Mouse (Mus musculus): ENCODE data around the gene Vipas39. TPM values are rescaled to one million over a fixed set of nuclear protein-coding genes. Genes with fewer than 3 reads are reported as not detected.
"Not testable (repeated sequence)": the region's sequence is repeated elsewhere in the genome, so short reads cannot be mapped to it uniquely, and the experiment has no call there.

Gene Vipas39
- total RNA-seq, 1 experiment from 2014 or later: 50.5 TPM

DNA sequence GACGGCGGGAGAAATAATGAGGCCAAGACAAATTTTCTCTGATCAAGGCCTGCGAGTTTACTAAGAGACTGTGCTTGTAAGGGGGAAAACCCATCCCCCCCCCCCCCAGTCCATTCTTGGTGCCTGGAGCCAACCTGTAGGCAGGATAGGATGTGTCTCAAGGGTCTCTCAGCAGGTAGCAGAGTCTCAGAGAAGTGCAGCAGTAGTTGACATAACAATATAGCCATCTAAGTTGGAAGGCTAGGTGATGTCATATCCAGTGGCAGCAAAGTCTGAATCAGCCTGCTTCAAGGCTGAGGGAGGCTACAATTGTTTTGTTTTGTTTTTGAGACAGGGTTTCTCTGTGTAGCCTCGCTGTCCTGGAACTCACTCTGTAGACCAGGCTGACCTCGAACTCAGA lies 60.3 kb downstream of the Vipas39 start:
- not testable (repeated sequence) for ATAC-seq (ENCODE audit: extremely low read depth, insufficient number of reproducible peaks, low FRiP score, poor library complexity, severe bottlenecking)

DNA sequence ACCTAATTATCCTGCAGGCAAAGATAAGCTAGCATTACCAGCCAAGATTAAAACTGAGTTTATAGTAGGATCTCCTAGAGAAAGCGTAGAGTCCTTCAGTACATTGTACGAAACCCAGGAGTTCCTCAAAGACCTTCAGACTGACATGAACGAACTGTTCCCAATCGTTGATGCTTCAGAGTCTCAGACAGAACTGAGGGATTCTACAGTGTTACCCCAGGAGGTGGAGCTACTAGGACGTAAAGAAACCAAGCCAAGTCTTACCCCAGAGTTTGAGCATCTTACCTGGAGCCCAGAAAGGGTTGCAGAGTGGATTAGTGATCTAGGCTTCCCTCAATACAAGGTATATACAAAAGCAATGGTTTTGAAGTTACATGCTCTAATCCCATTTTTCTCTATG lies 64.4 kb downstream of the Vipas39 start:
- no peak for ATAC-seq (ENCODE audit: extremely low read depth, insufficient number of reproducible peaks, low FRiP score, poor library complexity, severe bottlenecking)

DNA sequence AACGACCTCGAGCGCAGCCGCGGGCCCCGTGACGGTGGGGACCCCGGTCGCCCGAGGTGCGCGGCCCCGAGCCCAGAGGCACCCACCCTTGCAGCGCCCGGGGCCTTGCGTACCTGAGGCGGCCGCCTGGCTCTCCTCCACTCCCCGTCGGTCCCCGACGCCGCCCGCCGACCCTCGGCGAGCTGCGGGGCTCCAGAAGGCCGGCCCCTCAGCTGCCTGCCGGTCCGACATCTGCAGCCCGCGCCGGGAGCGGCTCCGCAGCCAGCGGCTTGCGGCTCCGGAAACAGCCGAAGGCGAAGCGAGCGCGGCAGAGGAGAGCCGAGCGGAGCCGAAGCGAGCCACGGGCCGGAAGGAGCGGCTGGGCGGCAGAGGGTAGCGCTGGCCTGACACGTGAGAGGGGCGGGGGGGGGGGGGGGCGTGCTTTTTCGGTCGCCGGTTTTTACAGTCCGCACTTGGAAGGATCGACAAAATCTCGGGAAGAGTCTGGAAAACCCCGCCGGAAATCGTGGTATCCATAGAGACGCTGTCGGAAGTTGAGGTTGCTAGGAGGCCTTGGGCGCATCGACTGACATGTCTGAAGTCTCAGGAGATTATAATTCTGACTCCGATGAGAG lies 66.0 kb downstream of the Vipas39 start, which contains the start of gene Tmed8:
Tmed8 (minus strand) TSS at position 482 of the 614 bp plus-strand sequence.
- ATAC-seq (ENCODE audit: extremely low read depth, insufficient number of reproducible peaks, low FRiP score, poor library complexity, severe bottlenecking): peak; percentile 83

DNA sequence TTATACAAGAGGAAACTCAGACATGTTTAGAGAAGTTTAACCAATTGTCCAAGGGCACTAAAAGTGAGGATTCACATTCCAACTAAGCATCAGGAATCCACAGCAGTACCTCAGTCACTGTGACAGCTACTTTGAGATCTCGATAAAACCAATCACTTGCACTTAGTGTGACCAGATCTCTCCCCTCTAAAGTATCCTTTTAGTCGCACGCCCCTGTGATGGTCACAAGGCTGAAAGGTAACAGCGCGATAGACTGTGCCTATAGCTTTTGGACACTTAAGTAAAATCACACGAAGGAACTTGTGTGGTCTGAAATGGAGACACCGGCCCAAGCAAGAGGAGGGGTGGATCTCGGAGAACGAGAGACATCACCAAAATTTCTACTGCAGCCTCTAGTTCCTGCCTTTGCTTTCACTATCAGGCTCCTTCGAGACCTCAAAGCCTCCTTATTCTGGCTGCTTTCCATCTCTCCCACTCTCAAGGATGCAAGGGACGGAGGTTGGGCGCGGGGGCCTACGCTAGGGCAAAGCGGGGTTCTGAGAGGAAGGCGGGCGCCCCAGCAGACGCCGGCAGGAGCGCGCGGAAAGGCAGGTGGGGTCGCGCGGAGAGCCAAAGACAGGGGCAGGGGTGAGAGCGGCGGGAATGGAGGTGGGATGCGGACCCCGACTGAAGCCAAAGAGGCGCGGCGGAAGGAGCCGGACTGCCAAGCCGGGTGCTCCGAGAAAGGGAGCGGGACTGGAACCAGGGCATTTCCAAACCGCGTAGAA lies 66.7 kb downstream of the Vipas39 start, which contains the start of gene Samd15:
Samd15 (plus strand) TSS at position 518 of the 767 bp plus-strand sequence.
- ATAC-seq (ENCODE audit: extremely low read depth, insufficient number of reproducible peaks, low FRiP score, poor library complexity, severe bottlenecking): 0 out of 2 replicates have a peak, but pooled peaks have one; percentile 13

DNA sequence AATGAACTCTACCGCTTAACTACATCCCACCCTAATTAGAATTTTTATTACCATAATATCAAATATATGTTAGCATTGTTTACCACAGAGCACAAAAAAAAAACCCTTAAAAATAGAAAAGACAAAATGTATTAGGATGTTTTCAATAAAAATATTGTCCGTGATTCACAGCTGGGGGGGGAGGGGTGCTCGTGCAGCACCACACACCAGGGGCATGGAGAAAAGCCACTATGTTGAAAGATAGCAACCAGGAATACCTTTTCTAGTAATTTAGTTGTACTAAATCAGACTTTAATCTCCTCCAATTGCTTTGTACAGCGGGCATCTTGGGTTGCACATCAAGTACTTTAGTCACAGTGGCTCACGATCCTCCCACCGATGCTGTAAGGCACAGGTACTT lies 67.3 kb downstream of the Vipas39 start:
- no peak for ATAC-seq (ENCODE audit: extremely low read depth, insufficient number of reproducible peaks, low FRiP score, poor library complexity, severe bottlenecking)

DNA sequence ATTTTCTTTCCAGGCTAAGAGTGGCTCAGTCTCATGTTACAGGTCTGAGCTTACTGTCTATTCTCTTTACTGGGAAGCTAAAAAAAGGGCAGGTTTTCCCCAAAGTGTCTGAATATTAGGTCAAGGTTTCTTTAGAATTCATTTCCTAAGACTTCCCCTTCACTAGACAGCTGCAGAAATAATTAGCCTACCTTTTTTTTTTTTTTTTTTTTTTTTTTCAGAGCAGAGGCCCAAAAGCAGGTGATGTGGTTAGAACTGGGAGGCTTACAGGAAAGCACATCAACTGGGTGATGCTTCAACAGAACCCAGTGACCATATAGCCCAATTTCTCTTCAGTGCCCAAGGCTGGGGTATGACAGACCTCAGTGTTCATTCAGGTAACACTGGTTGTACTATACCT lies 69.7 kb downstream of the Vipas39 start:
- ATAC-seq (ENCODE audit: extremely low read depth, insufficient number of reproducible peaks, low FRiP score, poor library complexity, severe bottlenecking): no peak

DNA sequence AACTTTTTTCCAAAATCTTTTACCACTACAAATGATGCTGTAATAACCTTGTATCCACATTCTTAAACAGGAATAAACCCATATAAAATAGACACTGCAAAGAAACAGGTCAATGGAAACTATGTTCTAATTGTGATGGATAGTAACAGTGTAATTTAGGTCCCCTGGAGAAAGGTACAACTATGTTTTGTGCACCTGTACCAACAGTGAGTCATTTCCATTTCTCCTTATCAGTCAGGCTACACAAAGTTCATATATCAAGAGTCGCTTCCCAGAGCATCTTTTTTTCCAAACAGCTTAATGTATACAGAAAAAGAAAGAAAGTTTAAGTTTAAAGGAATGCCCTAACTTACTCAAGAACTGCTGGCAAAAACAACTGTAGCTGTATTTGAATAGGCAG lies 71.0 kb downstream of the Vipas39 start:
- no peak for ATAC-seq (ENCODE audit: extremely low read depth, insufficient number of reproducible peaks, low FRiP score, poor library complexity, severe bottlenecking)

DNA sequence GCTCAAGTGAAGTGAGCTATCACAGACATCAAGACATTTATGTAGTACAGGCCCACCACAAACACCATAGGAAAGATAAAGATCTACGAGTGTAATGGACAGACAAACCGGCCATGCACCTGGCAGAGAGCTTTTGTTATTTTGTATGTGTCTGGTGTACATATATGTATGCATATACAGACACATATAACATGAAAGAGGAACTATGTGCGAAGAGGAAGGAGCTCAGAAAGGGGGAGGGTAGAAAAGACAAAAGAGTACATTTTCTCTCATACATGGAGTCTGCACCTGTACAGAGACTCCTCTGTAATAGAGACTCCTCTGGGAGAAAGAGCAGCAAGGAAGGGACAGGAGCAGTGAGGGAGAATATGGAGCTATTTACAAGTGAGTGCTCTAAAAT lies 73.0 kb downstream of the Vipas39 start:
- peak; percentile 68 for ATAC-seq (ENCODE audit: extremely low read depth, insufficient number of reproducible peaks, low FRiP score, poor library complexity, severe bottlenecking)

Other genes with a start within 250 kb of the Vipas39 start
- gene Tmem63c, start 244.9 kb downstream of the Vipas39 start, total RNA-seq (2017): not detected in 2 replicates
- not detected in 2 replicates for gene Ngb, start 163.7 kb downstream of the Vipas39 start, total RNA-seq (2017)
- 6.9 and 10.2 TPM in 2 replicates for gene Gstz1, start 119.1 kb downstream of the Vipas39 start, total RNA-seq (2017)
- 4.2 and 8.1 TPM in 2 replicates for gene Pomt2, start 118.3 kb downstream of the Vipas39 start, total RNA-seq (2017)
- gene Samd15, start 66.5 kb downstream of the Vipas39 start, total RNA-seq (2017): 2.0 and 3.5 TPM in 2 replicates
- gene Tmed8, start 65.8 kb downstream of the Vipas39 start, total RNA-seq (2017): 43.3 and 44.7 TPM in 2 replicates
- 16.8 and 20.3 TPM in 2 replicates for gene Noxred1, start 27.5 kb downstream of the Vipas39 start, total RNA-seq (2017)
- gene Ahsa1, start 223 bp upstream of the Vipas39 start, total RNA-seq (2017): 113 and 118 TPM in 2 replicates
- not detected in 2 replicates for gene Ism2, start 33.4 kb upstream of the Vipas39 start, total RNA-seq (2017)
- gene Sptlc2, start 122.1 kb upstream of the Vipas39 start, total RNA-seq (2017): 133 and 147 TPM in 2 replicates
- gene Slirp, start 177.6 kb upstream of the Vipas39 start, total RNA-seq (2017): 12.0 and 16.2 TPM in 2 replicates
- gene Alkbh1, start 177.8 kb upstream of the Vipas39 start, total RNA-seq (2017): 44.8 and 75.5 TPM in 2 replicates
- 120 and 127 TPM in 2 replicates for gene Snw1, start 206.0 kb upstream of the Vipas39 start, total RNA-seq (2017)
- not detected in 2 replicates for gene Gm5788, start 228.5 kb upstream of the Vipas39 start, total RNA-seq (2017)
- not detected in 2 replicates for gene Gm8300, start 248.1 kb upstream of the Vipas39 start, total RNA-seq (2017)